Mouse (Mus musculus) C2C12 (cell line): ENCODE results near the gene Lrrc52. TPM values are rescaled to one million over a fixed set of nuclear protein-coding genes. Genes with fewer than 3 reads are reported as not detected.

ENCODE experiments used
- H3K27me3 ChIP-seq: one replicate; pipeline ENCODE4 v1.6.1; 2011; ENCODE audit not compliant: control insufficient read depth, insufficient read depth, insufficient read length
- H3K36me3 ChIP-seq: one replicate; pipeline ENCODE4 v1.6.1; 2011; ENCODE audit not compliant: control insufficient read depth, insufficient read depth
- H3K4me3 ChIP-seq: one replicate; pipeline ENCODE4 v1.5.1; 2011; ENCODE audit warnings: mild to moderate bottlenecking, control low read depth; ENCODE audit not compliant: poor library complexity, insufficient read depth, severe bottlenecking
- H3K79me2 ChIP-seq: one replicate; pipeline ENCODE4 v1.6.1; 2011; ENCODE audit not compliant: control insufficient read depth, insufficient read depth
- H3K79me3 ChIP-seq: one replicate; pipeline ENCODE4 v1.6.1; 2011; ENCODE audit warnings: low read depth, control low read depth
- H3ac ChIP-seq: one replicate; pipeline ENCODE3; 2011; ENCODE audit warnings: low read depth; ENCODE audit not compliant: control insufficient read depth, insufficient read length
- CEBPB ChIP-seq: IDR thresholded peaks from one replicate; pipeline ENCODE4 v1.6.1; 2011; ENCODE audit warnings: low read depth, mild to moderate bottlenecking, control low read depth, moderate library complexity
- CTCF ChIP-seq: IDR thresholded peaks from one replicate; pipeline ENCODE4 v1.5.1; 2011; ENCODE audit not compliant: control insufficient read depth, insufficient read depth, insufficient read length
- FOSL1 ChIP-seq: IDR thresholded peaks from one replicate; pipeline ENCODE4 v1.8.0; 2011; ENCODE audit warnings: mild to moderate bottlenecking, low read length; ENCODE audit not compliant: poor library complexity, insufficient read depth, severe bottlenecking
- MAX ChIP-seq: IDR thresholded peaks from one replicate; pipeline ENCODE4 v1.6.1; 2011; ENCODE audit warnings: mild to moderate bottlenecking, control low read depth
- MYOD1 ChIP-seq: IDR thresholded peaks from one replicate; pipeline ENCODE4 v1.6.1; 2011; ENCODE audit warnings: low read depth; ENCODE audit not compliant: control insufficient read depth, insufficient read length
- MYOG ChIP-seq: IDR thresholded peaks from one replicate; pipeline ENCODE4 v1.6.1; 2011; ENCODE audit not compliant: control insufficient read depth, insufficient read length; ENCODE audit errors: extremely low read depth
- USF1 ChIP-seq: IDR thresholded peaks from one replicate; pipeline ENCODE4 v1.6.1; 2011; ENCODE audit warnings: low read depth, mild to moderate bottlenecking, control low read depth, moderate library complexity
- polyA plus RNA-seq: library from polyadenylated mRNA; unstranded; fragments of >200 nt; fragmentation: generic; extraction: Trizol; gene quantifications from one replicate; pipeline ENCODE4 v1.2.1, GENCODE M21; 2012; ENCODE audit warnings: missing spikeins

Gene Lrrc52
- polyA plus RNA-seq, 1 experiment, result not detected

- no peaks in the 10 kb centered on the region for H3K79me2 ChIP-seq
- H3K79me3 ChIP-seq, result no peaks in the 10 kb centered on the region
- H3K27me3 ChIP-seq, result peaks cover 49% of the 10 kb centered on the region
- H3K4me3 ChIP-seq, result no peak overlapping the region
- no peak overlapping the region for H3ac ChIP-seq
- TF ChIP-seq USF1, result no peak
- no peak for TF ChIP-seq MAX
- no peak for TF ChIP-seq CTCF
- TF ChIP-seq FOSL1, result no peak
- TF ChIP-seq CEBPB, result no peak
- TF ChIP-seq MYOD1, result no peak
- TF ChIP-seq MYOG, result no peak
- no peaks in the 10 kb centered on the region for H3K36me3 ChIP-seq
Measured at GRCm38 (mm10) chr1:167497560-167497959, 31.0 kb upstream of the Lrrc52 start.

GRCm38 (mm10) chr1:167491501-167491900 is 24.9 kb upstream of the Lrrc52 start:
- Histone ChIP-seq H3K4me3 (no peak overlapping the region), H3ac (no peak overlapping the region), H3K79me3 (no peaks in the 10 kb centered on the region), H3K27me3 (peaks cover 24% of the 10 kb centered on the region), H3K36me3 (no peaks in the 10 kb centered on the region), H3K79me2 (no peaks in the 10 kb centered on the region)
- no peak for TF ChIP-seq USF1
- TF ChIP-seq CTCF, result no peak
- TF ChIP-seq MYOD1, result no peak
- TF ChIP-seq FOSL1, result no peak
- TF ChIP-seq MYOG, result no peak
- no peak for TF ChIP-seq MAX
- TF ChIP-seq CEBPB, result no peak

- Histone ChIP-seq H3K79me3 (no peaks in the 10 kb centered on the region), H3ac (no peak overlapping the region), H3K36me3 (no peaks in the 10 kb centered on the region), H3K4me3 (no peak overlapping the region), H3K27me3 (peaks cover 14% of the 10 kb centered on the region), H3K79me2 (no peaks in the 10 kb centered on the region)
- TF ChIP-seq FOSL1 (no peak), MAX (no peak), MYOG (no peak), CTCF (no peak)
Measured at GRCm38 (mm10) chr1:167487933-167488332, 21.4 kb upstream of the Lrrc52 start.

- no peak overlapping the region for H3ac ChIP-seq
- TF ChIP-seq MYOG (no peak), CEBPB (no peak), USF1 (no peak), CTCF (no peak), MAX (no peak), FOSL1 (no peak), MYOD1 (no peak)
- H3K36me3 ChIP-seq, result no peaks in the 10 kb centered on the region
- no peaks in the 10 kb centered on the region for H3K79me3 ChIP-seq
- no peak overlapping the region for H3K4me3 ChIP-seq
- H3K27me3 ChIP-seq, result peaks cover 6% of the 10 kb centered on the region
- no peaks in the 10 kb centered on the region for H3K79me2 ChIP-seq
Measured at GRCm38 (mm10) chr1:167486959-167487680, 20.5 kb upstream of the Lrrc52 start.

GRCm38 (mm10) chr1:167482863-167483262 is 16.3 kb upstream of the Lrrc52 start:
- Histone ChIP-seq H3ac (no peak overlapping the region), H3K36me3 (no peaks in the 10 kb centered on the region), H3K79me2 (no peaks in the 10 kb centered on the region), H3K79me3 (no peaks in the 10 kb centered on the region), H3K27me3 (no peaks in the 10 kb centered on the region), H3K4me3 (no peak overlapping the region)
- TF ChIP-seq MAX (no peak), USF1 (no peak), FOSL1 (no peak), CEBPB (no peak), MYOG (no peak), CTCF (no peak), MYOD1 (no peak)
